Mouse (Mus musculus) kidney, adult 2 months (tissue): Measurements from ENCODE around the gene Tpst1.

Experiments
- CTCF ChIP-seq: fragments of 200-500 bp; conservative IDR thresholded peaks from 2 replicates; pipeline ENCODE4 v1.5.1; 2011; ENCODE audit warnings: low read depth, mild to moderate bottlenecking, control low read depth, low read length, moderate library complexity, mixed read lengths; ENCODE audit not compliant: insufficient read depth, insufficient read length
- POLR2A ChIP-seq: fragments of 200-500 bp; IDR thresholded peaks from one replicate; pipeline ENCODE4 v1.6.1; 2011; ENCODE audit warnings: low read depth, low read length, control low read depth

DNA sequence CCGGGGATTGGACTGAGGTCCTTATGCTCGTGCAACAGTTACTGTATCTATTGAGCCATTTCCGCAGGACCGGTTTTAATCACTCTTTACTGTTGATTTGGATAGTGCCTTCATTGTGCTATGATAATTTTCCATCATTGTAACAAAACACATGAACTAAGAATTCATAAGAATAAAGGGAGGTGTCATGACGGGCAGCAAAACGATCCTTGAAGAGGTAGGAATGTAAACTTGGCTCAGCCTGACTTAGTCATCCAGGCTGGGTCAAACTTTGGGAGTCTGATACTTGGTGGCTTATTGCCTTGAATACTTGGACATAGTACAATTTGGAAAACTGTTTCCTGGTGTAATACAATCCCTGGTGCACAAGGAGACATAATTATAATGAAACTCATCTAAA, 112.2 kb downstream of the Tpst1 start:
- TF ChIP-seq CTCF (no peak), POLR2A (no peak)
